Mouse (Mus musculus): Measurements from ENCODE around the gene Ildr1.

- TF ChIP-seq CTCF (IDR thresholded peaks at IDR 0.05; ENCODE audit: low read depth) = no peak
- TF ChIP-seq EP300 (IDR thresholded peaks at IDR 0.05; ENCODE audit: low read depth) = no peak
Observed at GRCm38 (mm10) chr16:36655910-36656309, 37.9 kb upstream of the Ildr1 start.
